8 mouse cellular contexts compared by ENCODE assay signal in the genomic region with DNA sequence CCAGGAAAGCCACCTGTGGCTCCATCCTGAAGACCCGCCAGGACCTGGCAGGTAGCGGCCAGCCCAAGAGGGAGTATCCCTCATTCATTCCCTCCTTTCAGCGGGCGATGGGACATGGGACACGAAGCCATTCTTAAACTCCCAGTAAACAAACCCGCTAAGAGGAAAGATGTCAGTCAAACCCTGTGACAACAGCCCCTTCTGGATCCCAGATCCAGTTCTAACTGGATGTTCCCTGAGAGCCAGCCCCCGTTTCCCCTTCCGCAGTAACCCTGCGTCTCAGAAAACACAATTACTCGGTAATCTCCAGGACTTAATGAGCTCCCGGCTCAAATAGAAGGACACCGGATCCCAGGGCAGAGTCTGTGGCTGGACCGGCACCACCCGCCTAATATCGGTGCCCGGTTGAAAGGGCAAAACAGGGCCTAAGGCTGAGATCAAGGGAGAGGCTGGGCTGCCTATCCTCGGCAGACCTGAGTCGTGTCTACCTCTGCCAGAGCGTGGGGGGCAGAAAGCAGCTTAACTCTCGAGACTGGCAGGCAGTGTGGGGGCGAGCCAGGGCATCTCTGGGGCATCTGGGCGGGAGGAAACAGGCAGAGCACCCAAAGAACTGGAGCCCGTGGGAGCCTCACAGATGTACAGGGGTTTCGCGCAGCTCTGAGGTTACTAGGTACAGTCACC. TPM values are rescaled to one million over a fixed set of nuclear protein-coding genes. Genes with fewer than 3 reads are reported as not detected.
DNase-seq lines count a peak whose midpoint lies in the region; ATAC-seq lines count a peak whose summit lies in the region.

No protein-coding gene starts in this region.

- H3K36me3 ChIP-seq in embryonic facial prominence, embryonic 14.5 days (ENCODE audit: control insufficient read depth, insufficient read depth, low read length) = 0 out of 2 replicates have a peak, but pooled peaks cover 3% of the 10 kb centered on the region
- H3K36me3 ChIP-seq in limb, embryonic 11.5 days (ENCODE audit: control insufficient read depth, insufficient read depth, low read length) = no peaks in the 10 kb centered on the region
- H3K36me3 ChIP-seq in midbrain, embryonic 15.5 days (replicated peaks) = no peaks in the 10 kb centered on the region

- H3K4me3 ChIP-seq in embryonic facial prominence, embryonic 14.5 days (ENCODE audit: low read depth, low read length) = peak overlapping the region; percentile 79
- peak overlapping the region; percentile 67 for H3K4me3 ChIP-seq in limb, embryonic 11.5 days (ENCODE audit: low read depth, low read length)
- H3K4me3 ChIP-seq in midbrain, embryonic 15.5 days = peak overlapping the region; percentile 61

- peak overlapping the region; percentile 95 for H3K4me2 ChIP-seq in embryonic facial prominence, embryonic 14.5 days (ENCODE audit: low read depth, low read length)
- H3K4me2 ChIP-seq in limb, embryonic 11.5 days (ENCODE audit: low read depth, severe bottlenecking) = peak overlapping the region; percentile 97
- peak overlapping the region; percentile 94 for H3K4me2 ChIP-seq in midbrain, embryonic 15.5 days

- peak; percentile 31 for DNase-seq in ovary, postnatal 36 days (ENCODE audit: low spot score)
- no peak for DNase-seq in ovary, adult 18-20 months (ENCODE audit: low spot score)
- peak; percentile 65 for DNase-seq in embryonic facial prominence, embryonic 14.5 days (ENCODE audit: low spot score)
- DNase-seq in heart, postnatal 4 days = peak; percentile 46
- DNase-seq in limb, embryonic 11.5 days (ENCODE audit: low spot score) = peak; percentile 50
- DNase-seq in thymus, postnatal 14 days = peak; percentile 46
- DNase-seq in adrenal gland, adult (ENCODE audit: inconsistent age in 2 of 2, low spot score in 1 of 2) = no peak

- ATAC-seq in embryonic facial prominence, embryonic 14.5 days (ENCODE audit: low read depth) = peak; percentile 10
- no peak for ATAC-seq in limb, embryonic 11.5 days (ENCODE audit: insufficient number of reproducible peaks, low FRiP score, low TSS enrichment, low read depth)
- peak; percentile 34; the same call in 1 of the 2 replicates for ATAC-seq in midbrain, embryonic 15.5 days (replicated peaks)

- peaks cover 16% of the 10 kb centered on the region for H3K4me1 ChIP-seq in embryonic facial prominence, embryonic 14.5 days (ENCODE audit: control insufficient read depth, insufficient read depth, low read length)
- H3K4me1 ChIP-seq in limb, embryonic 11.5 days (ENCODE audit: control insufficient read depth, insufficient read depth, low read length) = peaks cover 11% of the 10 kb centered on the region; the same call in 1 of the 2 replicates
- H3K4me1 ChIP-seq in midbrain, embryonic 15.5 days = peaks cover 28% of the 10 kb centered on the region

- peak overlapping the region; percentile 70 for H3K9ac ChIP-seq in embryonic facial prominence, embryonic 14.5 days (ENCODE audit: low read depth, low read length)
- peak overlapping the region; percentile 62 for H3K9ac ChIP-seq in limb, embryonic 11.5 days (ENCODE audit: low read length)
- H3K9ac ChIP-seq in midbrain, embryonic 15.5 days = peak overlapping the region; percentile 49

- no peaks in the 10 kb centered on the region for H3K9me3 ChIP-seq in embryonic facial prominence, embryonic 14.5 days (ENCODE audit: control insufficient read depth, low read length)
- H3K9me3 ChIP-seq in limb, embryonic 11.5 days (ENCODE audit: control insufficient read depth, low read length) = no peaks in the 10 kb centered on the region
- no peaks in the 10 kb centered on the region for H3K9me3 ChIP-seq in midbrain, embryonic 15.5 days

- H3K27me3 ChIP-seq in embryonic facial prominence, embryonic 14.5 days (replicated peaks; ENCODE audit: control insufficient read depth, insufficient read depth, low read length) = no peaks in the 10 kb centered on the region
- H3K27me3 ChIP-seq in limb, embryonic 11.5 days (ENCODE audit: control insufficient read depth, insufficient read depth, low read length) = no peaks in the 10 kb centered on the region
- H3K27me3 ChIP-seq in midbrain, embryonic 15.5 days (replicated peaks) = no peaks in the 10 kb centered on the region

- WGBS in embryonic facial prominence, embryonic 14.5 days = 2% methylated on average over 20 of the region's 25 CpGs
- WGBS in limb, embryonic 11.5 days = 1% methylated on average over 25 of the region's 25 CpGs
- 2% methylated on average over 25 of the region's 25 CpGs for WGBS in midbrain, embryonic 15.5 days

- H3K27ac ChIP-seq in embryonic facial prominence, embryonic 14.5 days (replicated peaks; ENCODE audit: low read depth, low read length) = peak overlapping the region; percentile 78
- H3K27ac ChIP-seq in limb, embryonic 11.5 days (replicated peaks; ENCODE audit: low read depth, low read length) = no peak overlapping the region
- no peak overlapping the region for H3K27ac ChIP-seq in midbrain, embryonic 15.5 days

RNA-seq across cellular contexts. Expression of a gene that starts 0.9 kb away (rescaled TPM):
- polyA plus RNA-seq in embryonic facial prominence, embryonic 14.5 days (2014; fragmentation: Nextera tagmentation; extraction: Ambion mirVana) = 44.4 and 47.9 TPM in 2 replicates
- 10 to 100 TPM; 65.7 to 67.0 TPM for total RNA-seq in heart, postnatal 4 days (2021)
- polyA plus RNA-seq in limb, embryonic 11.5 days (2014; fragmentation: Nextera tagmentation; extraction: Ambion mirVana) = 27.7 and 30.3 TPM in 2 replicates
- 40.3 and 45.9 TPM in 2 replicates for polyA plus RNA-seq in midbrain, embryonic 15.5 days (2015; fragmentation: Nextera tagmentation; extraction: Ambion mirVana)

RNA-seq across cellular contexts. Expression of a gene that starts 49.1 kb away (rescaled TPM):
- 0.24 TPM in 1 of 2 replicates, not detected in the other for polyA plus RNA-seq in embryonic facial prominence, embryonic 14.5 days (2014; fragmentation: Nextera tagmentation; extraction: Ambion mirVana)
- under 1 TPM; 0.21 to 0.29 TPM for total RNA-seq in heart, postnatal 4 days (2021)
- 0.28 TPM in 1 of 2 replicates, not detected in the other for polyA plus RNA-seq in limb, embryonic 11.5 days (2014; fragmentation: Nextera tagmentation; extraction: Ambion mirVana)
- polyA plus RNA-seq in midbrain, embryonic 15.5 days (2015; fragmentation: Nextera tagmentation; extraction: Ambion mirVana) = 0.74 and 0.86 TPM in 2 replicates

RNA-seq across cellular contexts. Expression of a gene that starts 50.0 kb away (rescaled TPM):
- 879 and 1,077 TPM in 2 replicates for polyA plus RNA-seq in embryonic facial prominence, embryonic 14.5 days (2014; fragmentation: Nextera tagmentation; extraction: Ambion mirVana)
- total RNA-seq in heart, postnatal 4 days (2021) = 100 to 1,000 TPM; 781 to 834 TPM
- 979 and 1,019 TPM in 2 replicates for polyA plus RNA-seq in limb, embryonic 11.5 days (2014; fragmentation: Nextera tagmentation; extraction: Ambion mirVana)
- 1,496 and 1,513 TPM in 2 replicates for polyA plus RNA-seq in midbrain, embryonic 15.5 days (2015; fragmentation: Nextera tagmentation; extraction: Ambion mirVana)

Comparison
In these comparisons a context has a peak if more than half of its experiments do, and no peak if none do; other contexts are left out.
1. DNase-seq: peak in ovary, postnatal 36 days (single experiment), embryonic facial prominence, embryonic 14.5 days (single experiment), heart, postnatal 4 days (single experiment), limb, embryonic 11.5 days (single experiment) and thymus, postnatal 14 days (single experiment); none in ovary, adult 18-20 months (single experiment) and adrenal gland, adult (0 of 2).
2. Peak in every context shown above with its lines, with median percentiles within 50 percentile points of each other: H3K4me2 ChIP-seq, H3K4me3 ChIP-seq and H3K9ac ChIP-seq.